Mouse (Mus musculus): ENCODE measurements around the gene Ifnb1.

- no peak for TF ChIP-seq CTCF (IDR thresholded peaks at IDR 0.05; ENCODE audit: borderline replicate concordance, control insufficient read depth, extremely low read depth, insufficient read depth, low read length, poor library complexity)
- TF ChIP-seq POLR2A (IDR thresholded peaks at IDR 0.05; ENCODE audit: control insufficient read depth, extremely low read depth, insufficient read depth, low read length, poor library complexity) = no peak
These were observed 12.3 kb upstream of the Ifnb1 start for GRCm38 (mm10) chr4:88534903-88535302.

Measured in thymus, adult 2 months (tissue).